Mouse (Mus musculus) spleen, postnatal 36 days (tissue): ENCODE measurements around the gene Hus1b.

Experiments
- DNase-seq, 2 experiments: peaks; one replicate each; pipeline ENCODE4 v3.0.0; 2022; ENCODE audit warnings: low spot score in 2 of 2, mixed read lengths in 1 of 2

Gene Hus1b

GRCm38 (mm10) chr13:30947540-30947939, at the start of gene Hus1b:
Gene Hus1b (minus strand): TSS chr13:30947759.
- no peak for DNase-seq

GRCm38 (mm10) chr13:30994249-30994858, 46.8 kb upstream of the Hus1b start:
- no peak for DNase-seq

GRCm38 (mm10) chr13:30993819-30994218, 46.3 kb upstream of the Hus1b start:
- DNase-seq = peak; percentile 25 to 45

GRCm38 (mm10) chr13:30990233-30990632, 42.7 kb upstream of the Hus1b start:
- no peak for DNase-seq

- DNase-seq = no peak
Measured at GRCm38 (mm10) chr13:30989710-30990109, 42.2 kb upstream of the Hus1b start.

- DNase-seq = no peak
Measured at GRCm38 (mm10) chr13:30987686-30988085, 40.1 kb upstream of the Hus1b start.

GRCm38 (mm10) chr13:30986934-30987455, 39.4 kb upstream of the Hus1b start:
- peak in 1 of 2 experiments; percentile 23 for DNase-seq

- no peak for DNase-seq
Measured at GRCm38 (mm10) chr13:30985598-30986466, 38.3 kb upstream of the Hus1b start.

- DNase-seq = no peak
Measured at GRCm38 (mm10) chr13:30985275-30985597, 37.7 kb upstream of the Hus1b start.

- DNase-seq = peak; percentile 43 to 44
Measured at GRCm38 (mm10) chr13:30981666-30982065, 34.1 kb upstream of the Hus1b start.

- no peak for DNase-seq
Measured at GRCm38 (mm10) chr13:30978224-30978623, 30.7 kb upstream of the Hus1b start.

- DNase-seq = no peak
Measured at GRCm38 (mm10) chr13:30976536-30977084, 29.1 kb upstream of the Hus1b start.

- no peak for DNase-seq
Measured at GRCm38 (mm10) chr13:30974247-30974630, 26.7 kb upstream of the Hus1b start.

- peak; percentile 77 to 80 for DNase-seq
Measured at GRCm38 (mm10) chr13:30973501-30974246, 26.1 kb upstream of the Hus1b start, which contains the start of the genes Exoc2 and Gm5447. Gene Exoc2 (minus strand): TSS chr13:30974093. Gene Gm5447 (plus strand): TSS chr13:30974204.

- peak; percentile 52 to 63 for DNase-seq
Measured at GRCm38 (mm10) chr13:30972102-30972501, 24.5 kb upstream of the Hus1b start.

GRCm38 (mm10) chr13:30971047-30971446, 23.5 kb upstream of the Hus1b start:
- DNase-seq = no peak

- DNase-seq = no peak
Measured at GRCm38 (mm10) chr13:30968311-30968710, 20.8 kb upstream of the Hus1b start.

- no peak for DNase-seq
Measured at GRCm38 (mm10) chr13:30966507-30966911, 18.9 kb upstream of the Hus1b start.

- DNase-seq = no peak
Measured at GRCm38 (mm10) chr13:30961932-30962331, 14.4 kb upstream of the Hus1b start.

GRCm38 (mm10) chr13:30960714-30961113, 13.2 kb upstream of the Hus1b start:
- DNase-seq = no peak

GRCm38 (mm10) chr13:30953580-30953979, 6.0 kb upstream of the Hus1b start:
- no peak for DNase-seq

GRCm38 (mm10) chr13:30952044-30952443, 4.5 kb upstream of the Hus1b start:
- no peak for DNase-seq
